Mouse (Mus musculus) olfactory bulb, adult 2 months (tissue): ENCODE measurements around the gene Csmd2.

Source experiments
- CTCF ChIP-seq: fragments of 200-500 bp; IDR thresholded peaks from 2 replicates; pipeline ENCODE4 v1.5.1; 2012; ENCODE audit warnings: low read depth, mild to moderate bottlenecking, low read length, moderate library complexity; ENCODE audit not compliant: insufficient read depth
- POLR2A ChIP-seq: fragments of 200-500 bp; IDR thresholded peaks from 2 replicates; pipeline ENCODE4 v1.6.1; 2012; ENCODE audit warnings: mild to moderate bottlenecking, low read depth, low read length, moderate library complexity; ENCODE audit not compliant: insufficient read depth

DNA sequence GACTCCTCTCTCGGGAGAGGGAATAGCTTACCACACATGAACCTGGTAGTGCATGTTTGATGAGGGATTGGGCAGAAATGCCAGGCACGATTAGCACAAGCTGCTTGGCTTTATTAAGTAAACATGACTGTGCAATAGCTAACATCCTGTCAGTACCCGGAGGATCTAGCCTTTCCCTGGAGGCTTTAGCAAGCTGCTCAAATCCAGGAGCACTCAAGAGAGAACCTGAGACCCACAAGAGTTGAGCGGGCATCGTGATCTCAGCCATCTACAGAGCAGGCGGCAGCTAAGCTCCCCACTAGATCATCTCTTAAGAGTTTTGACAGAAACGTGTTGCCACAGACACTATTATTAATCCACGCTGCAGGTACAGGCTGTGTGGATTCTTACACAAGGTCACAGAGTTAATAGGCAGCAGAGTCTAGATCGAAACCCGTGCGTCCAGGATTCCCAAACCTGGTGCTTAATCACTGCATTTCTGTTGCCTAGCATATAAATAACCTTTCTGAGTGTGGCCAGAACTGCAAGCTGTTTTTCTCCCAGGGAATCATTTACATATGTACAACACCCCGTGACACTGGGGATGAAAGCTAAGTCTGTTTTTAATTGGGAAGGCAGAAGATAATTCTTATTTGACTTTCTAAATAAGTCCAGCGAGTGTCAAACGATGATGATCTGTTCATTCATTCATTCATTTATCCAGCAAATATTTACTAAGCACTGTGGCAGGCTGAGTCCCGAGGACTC, 458.0 kb downstream of the Csmd2 start:
- TF ChIP-seq CTCF (no peak), POLR2A (no peak)
